Mouse (Mus musculus) testis, adult 2 months (tissue): ENCODE data around the gene Kctd21.

Experiments used
- CTCF ChIP-seq: fragments of 200-500 bp; IDR thresholded peaks from 2 replicates; pipeline ENCODE4 v1.5.1; 2012; ENCODE audit warnings: low read depth, mild to moderate bottlenecking, inconsistent platforms, low read length, moderate library complexity; ENCODE audit not compliant: control insufficient read depth, insufficient read depth, insufficient replicate concordance
- POLR2A ChIP-seq: fragments of 200-500 bp; IDR thresholded peaks from 2 replicates; pipeline ENCODE4 v1.6.1; 2012; ENCODE audit warnings: low read depth, mild to moderate bottlenecking, inconsistent platforms, low read length, moderate library complexity; ENCODE audit not compliant: control insufficient read depth

DNA sequence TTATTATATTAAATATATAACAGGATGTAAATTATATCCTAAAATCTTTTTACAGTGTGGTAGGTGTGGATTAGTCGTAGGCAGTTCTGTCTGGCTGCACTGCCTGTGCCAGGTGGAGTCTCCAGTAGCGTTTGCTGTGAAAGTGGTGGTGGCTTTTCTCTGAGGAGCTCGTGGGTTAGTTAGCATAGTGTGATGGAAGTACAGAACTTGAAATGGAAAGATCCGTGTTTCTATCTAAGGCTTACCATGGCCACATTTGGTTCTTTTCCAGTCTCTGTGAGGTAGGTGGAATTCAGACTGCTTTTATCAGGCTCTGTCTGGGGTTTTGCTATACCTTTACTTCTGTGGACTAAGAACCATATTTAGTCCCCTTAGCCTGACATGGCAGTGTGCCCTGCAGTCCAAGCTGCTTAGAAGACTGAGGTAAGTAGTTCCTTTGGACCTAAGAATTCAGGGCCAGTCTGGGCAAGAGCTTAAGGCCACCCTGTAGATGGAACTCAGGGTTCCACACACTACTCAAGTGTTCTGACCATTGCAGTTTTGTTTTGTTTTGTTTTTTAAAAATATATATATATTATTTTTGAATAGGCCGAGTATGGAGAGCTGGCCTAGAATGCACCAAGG, 48.5 kb downstream of the Kctd21 start:
- no peak for TF ChIP-seq CTCF
- TF ChIP-seq POLR2A: no peak
